Mouse (Mus musculus) CH12.LX (cell line): Measurements from ENCODE around the gene Dpp10. TPM values are rescaled to one million over a fixed set of nuclear protein-coding genes. Genes with fewer than 3 reads are reported as not detected.

Experiments
- DNase-seq: peaks from one replicate; pipeline ENCODE4 v3.0.0-alpha.2; 2013; ENCODE audit errors: extremely low read depth
- H3K27ac ChIP-seq: 2 replicates; pipeline ENCODE4 v1.5.1; 2012; ENCODE audit warnings: low read depth, mild to moderate bottlenecking, control low read depth, moderate library complexity; ENCODE audit not compliant: insufficient read depth
- H3K27me3 ChIP-seq: replicated peaks from 2 replicates; pipeline ENCODE3; 2012; ENCODE audit warnings: inconsistent platforms
- H3K36me3 ChIP-seq, 2 experiments: replicated peaks in 1 of 2; 2 replicates each; pipeline versions ENCODE3 to v1.6.1; 2012; ENCODE audit warnings: inconsistent platforms in 1 of 2, low read length in 1 of 2, mild to moderate bottlenecking in 1 of 2, mixed read lengths in 1 of 2, moderate library complexity in 1 of 2; ENCODE audit not compliant: control insufficient read depth in 1 of 2, insufficient read depth in 1 of 2
- H3K4me1 ChIP-seq, 2 experiments: 2 replicates each; pipeline ENCODE4 v1.6.1; 2012; ENCODE audit warnings: inconsistent platforms in 1 of 2, moderate library complexity in 1 of 2; ENCODE audit not compliant: insufficient read depth in 2 of 2, control insufficient read depth in 1 of 2
- H3K4me2 ChIP-seq: 2 replicates; pipeline ENCODE4 v1.6.1; 2012; ENCODE audit warnings: low read depth, mild to moderate bottlenecking, control low read depth; ENCODE audit not compliant: poor library complexity, insufficient read depth, severe bottlenecking
- H3K4me3 ChIP-seq, 3 experiments: fragments of 150-350 bp in 1 of 3; sonication (generic) in 1 of 3; replicated peaks in 1 of 3; 2 replicates each; pipeline versions ENCODE3 to v1.5.1; 2011 to 2012; ENCODE audit warnings: low read depth in 2 of 3, low read length in 2 of 3, mild to moderate bottlenecking in 2 of 3, moderate library complexity in 2 of 3, control low read depth in 1 of 3, improper control_type of control experiment in 1 of 3, inconsistent platforms in 1 of 3, mixed read lengths in 1 of 3; ENCODE audit not compliant: poor library complexity in 1 of 3
- H3K79me2 ChIP-seq: replicated peaks from 2 replicates; pipeline ENCODE4 v1.6.1; 2012; ENCODE audit warnings: mild to moderate bottlenecking, moderate library complexity; ENCODE audit not compliant: control insufficient read depth, poor library complexity, insufficient read depth, severe bottlenecking; ENCODE audit errors: extremely low read depth
- H3K9ac ChIP-seq: 2 replicates; pipeline ENCODE4 v1.6.1; 2012; ENCODE audit warnings: low read depth, mild to moderate bottlenecking, control low read depth, moderate library complexity; ENCODE audit not compliant: insufficient read depth
- H3K9me3 ChIP-seq: replicated peaks from 2 replicates; pipeline ENCODE3; 2012; ENCODE audit warnings: low read length, inconsistent platforms, mixed read lengths
- CHD1 ChIP-seq: IDR thresholded peaks from 2 replicates; pipeline ENCODE4 v1.6.1; 2012; ENCODE audit warnings: low read depth, low read length, improper control_type of control experiment, inconsistent platforms
- CHD2 ChIP-seq: IDR thresholded peaks from 2 replicates; pipeline ENCODE4 v1.6.1; 2011; ENCODE audit warnings: low read length, improper control_type of control experiment
- E2F4 ChIP-seq: IDR thresholded peaks from 2 replicates; pipeline ENCODE4 v1.6.1; 2011; ENCODE audit warnings: low read depth, low read length, improper control_type of control experiment; ENCODE audit not compliant: insufficient replicate concordance
- ELF1 ChIP-seq: IDR thresholded peaks from 2 replicates; pipeline ENCODE4 v1.6.1; 2014; ENCODE audit warnings: low read depth, mild to moderate bottlenecking, inconsistent platforms, low read length, improper control_type of control experiment
- EP300 ChIP-seq: IDR thresholded peaks from 2 replicates; pipeline ENCODE4 v1.6.1; 2011; ENCODE audit warnings: low read length, improper control_type of control experiment
- ETS1 ChIP-seq: conservative IDR thresholded peaks from 2 replicates; pipeline ENCODE4 v1.6.1; 2012; ENCODE audit warnings: low read depth, mild to moderate bottlenecking, inconsistent platforms, low read length, improper control_type of control experiment, moderate library complexity
- HCFC1 ChIP-seq: IDR thresholded peaks from 2 replicates; pipeline ENCODE4 v1.6.1; 2012; ENCODE audit warnings: low read depth, mild to moderate bottlenecking, inconsistent platforms, low read length, improper control_type of control experiment
- IRF4 ChIP-seq: IDR thresholded peaks from 2 replicates; pipeline ENCODE4 v1.6.1; 2014; ENCODE audit warnings: low read depth, mild to moderate bottlenecking, inconsistent platforms, low read length, improper control_type of control experiment
- JUN ChIP-seq: IDR thresholded peaks from 2 replicates; pipeline ENCODE4 v1.6.1; 2011; ENCODE audit warnings: low read depth, mild to moderate bottlenecking, low read length, improper control_type of control experiment, moderate library complexity; ENCODE audit not compliant: insufficient read depth
- JUND ChIP-seq: conservative IDR thresholded peaks from 2 replicates; pipeline ENCODE4 v1.6.1; 2011; ENCODE audit warnings: low read depth, low read length, improper control_type of control experiment
- KAT2A ChIP-seq: IDR thresholded peaks from 2 replicates; pipeline ENCODE4 v1.6.1; 2012; ENCODE audit warnings: low read length, improper control_type of control experiment, inconsistent platforms; ENCODE audit not compliant: insufficient replicate concordance
- MAFK ChIP-seq: IDR thresholded peaks from 2 replicates; pipeline ENCODE4 v1.6.1; 2011; ENCODE audit warnings: low read length, improper control_type of control experiment; ENCODE audit not compliant: insufficient replicate concordance
- MXI1 ChIP-seq: IDR thresholded peaks from 2 replicates; pipeline ENCODE4 v1.6.1; 2011; ENCODE audit warnings: mild to moderate bottlenecking, low read depth, low read length, improper control_type of control experiment
- MYC ChIP-seq: IDR thresholded peaks from 2 replicates; pipeline ENCODE4 v1.6.1; 2011; ENCODE audit warnings: low read depth, mild to moderate bottlenecking, improper control_type of control experiment, low read length
- NELFE ChIP-seq: IDR thresholded peaks from 2 replicates; pipeline ENCODE4 v1.6.1; 2011; ENCODE audit warnings: low read depth, low read length, improper control_type of control experiment
- PAX5 ChIP-seq: IDR thresholded peaks from 2 replicates; pipeline ENCODE4 v1.6.1; 2012; ENCODE audit warnings: low read length, inconsistent platforms, mixed read lengths
- POLR2A ChIP-seq: IDR thresholded peaks from 2 replicates; pipeline ENCODE4 v1.6.1; 2011; ENCODE audit warnings: low read depth, mild to moderate bottlenecking, improper control_type of control experiment, low read length
- POLR2AphosphoS2 ChIP-seq: IDR thresholded peaks from 2 replicates; pipeline ENCODE4 v1.6.1; 2011; ENCODE audit warnings: low read depth, low read length, improper control_type of control experiment
- RCOR1 ChIP-seq: conservative IDR thresholded peaks from 2 replicates; pipeline ENCODE4 v1.6.1; 2012; ENCODE audit warnings: low read depth, mild to moderate bottlenecking, inconsistent platforms, low read length, improper control_type of control experiment
- SMC3 ChIP-seq: IDR thresholded peaks from 2 replicates; pipeline ENCODE4 v1.6.1; 2011; ENCODE audit warnings: low read depth, low read length, improper control_type of control experiment
- TCF12 ChIP-seq: IDR thresholded peaks from 2 replicates; pipeline ENCODE4 v1.6.1; 2014; ENCODE audit warnings: low read depth, mild to moderate bottlenecking, inconsistent platforms, low read length, improper control_type of control experiment
- UBTF ChIP-seq: IDR thresholded peaks from 2 replicates; pipeline ENCODE4 v1.6.1; 2012; ENCODE audit warnings: low read depth, mild to moderate bottlenecking, inconsistent platforms, low read length, improper control_type of control experiment, moderate library complexity
- USF1 ChIP-seq: IDR thresholded peaks from 2 replicates; pipeline ENCODE4 v1.6.1; 2014; ENCODE audit warnings: low read depth, mild to moderate bottlenecking, inconsistent platforms, low read length, improper control_type of control experiment
- USF2 ChIP-seq: conservative IDR thresholded peaks from 2 replicates; pipeline ENCODE4 v1.6.1; 2011; ENCODE audit warnings: low read depth, low read length, improper control_type of control experiment
- ZC3H11A ChIP-seq: IDR thresholded peaks from 2 replicates; pipeline ENCODE4 v1.6.1; 2012; ENCODE audit warnings: low read depth, mild to moderate bottlenecking, inconsistent platforms, low read length, improper control_type of control experiment
- ZKSCAN1 ChIP-seq: IDR thresholded peaks from 2 replicates; pipeline ENCODE4 v1.6.1; 2012; ENCODE audit warnings: low read depth, inconsistent platforms, low read length, improper control_type of control experiment, borderline replicate concordance
- ZNF384 ChIP-seq: IDR thresholded peaks from 2 replicates; pipeline ENCODE4 v1.6.1; 2012; ENCODE audit warnings: low read depth, low read length, improper control_type of control experiment, inconsistent platforms
- dilution Hi-C: fragments of 300-500 bp; cut with MboI; formaldehyde crosslinking; loops from 2 replicates; pipeline ENCODE4 v1.14.3; 2020; ENCODE audit warnings: low sequenced_read_pairs; ENCODE audit not compliant: extremely low pct_unique_long_range_greater_than_20kb, extremely low pct_ligation_motif_present
- in situ Hi-C: fragments of 300-500 bp; cut with MboI; formaldehyde crosslinking; loops from 3 replicates; pipeline ENCODE4 v1.14.3; 2019; ENCODE audit warnings: low sequenced_read_pairs, low pct_ligation_motif_present, low pct_unique_long_range_greater_than_20kb, mixed read lengths
- polyA plus RNA-seq: library from polyadenylated mRNA; unstranded; fragments of >175 nt; gene quantifications from 2 replicates; pipeline ENCODE4 v1.2.1, GENCODE M21; 2012; ENCODE audit warnings: low read depth; ENCODE audit not compliant: insufficient read length
- total RNA-seq, 2 experiments: library from RNA; depleted of rRNA; stranded (reverse); fragments of 300-350 nt in 1 of 2; fragments of >200 nt in 1 of 2; gene quantifications; 2 replicates each; pipeline ENCODE4 v1.2.3; 2012 to 2014

Dpp10 gene
- total and polyA plus RNA-seq, 3 experiments, result 0.01 TPM; not detected in 2

DNA sequence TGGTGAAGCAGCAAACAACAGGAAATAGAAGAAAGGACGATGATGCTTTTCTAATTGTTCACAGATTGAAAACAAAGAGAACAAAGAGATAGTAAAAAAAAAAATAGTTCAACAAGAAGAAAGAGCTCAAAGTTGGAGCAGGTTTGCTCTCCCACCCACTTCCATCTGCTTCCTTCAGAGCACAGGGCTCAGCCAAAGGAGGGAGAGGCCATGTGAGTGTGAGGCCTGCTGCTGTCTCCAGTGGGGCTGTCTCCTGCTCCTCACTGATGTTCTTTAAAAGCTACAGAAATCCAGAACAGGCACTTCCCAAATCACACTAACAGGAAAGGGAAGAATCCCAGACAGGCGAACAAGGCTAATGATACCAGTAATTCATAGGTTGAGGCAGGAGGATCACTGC, 694.1 kb downstream of the Dpp10 start:
- no peaks in the 10 kb centered on the region for H3K36me3 ChIP-seq
- H3K9ac ChIP-seq, result no peak overlapping the region
- in situ Hi-C loops (no loop called here), dilution Hi-C loops (no loop called here)
- H3K4me2 ChIP-seq, result no peak overlapping the region
- H3K27me3 ChIP-seq, result no peaks in the 10 kb centered on the region
- peaks cover 39% of the 10 kb centered on the region for H3K9me3 ChIP-seq
- no peak for DNase-seq
- no peak overlapping the region for H3K4me3 ChIP-seq
- TF ChIP-seq IRF4 (no peak), CHD1 (no peak), UBTF (no peak), MXI1 (no peak), ZNF384 (no peak), MAFK (no peak), POLR2A (no peak), SMC3 (no peak), JUND (no peak), POLR2AphosphoS2 (no peak), E2F4 (no peak), NELFE (no peak), HCFC1 (no peak), USF2 (no peak), EP300 (no peak)
- H3K4me1 ChIP-seq, result no peaks in the 10 kb centered on the region
- H3K27ac ChIP-seq, result no peak overlapping the region
- H3K79me2 ChIP-seq, result no peaks in the 10 kb centered on the region

DNA sequence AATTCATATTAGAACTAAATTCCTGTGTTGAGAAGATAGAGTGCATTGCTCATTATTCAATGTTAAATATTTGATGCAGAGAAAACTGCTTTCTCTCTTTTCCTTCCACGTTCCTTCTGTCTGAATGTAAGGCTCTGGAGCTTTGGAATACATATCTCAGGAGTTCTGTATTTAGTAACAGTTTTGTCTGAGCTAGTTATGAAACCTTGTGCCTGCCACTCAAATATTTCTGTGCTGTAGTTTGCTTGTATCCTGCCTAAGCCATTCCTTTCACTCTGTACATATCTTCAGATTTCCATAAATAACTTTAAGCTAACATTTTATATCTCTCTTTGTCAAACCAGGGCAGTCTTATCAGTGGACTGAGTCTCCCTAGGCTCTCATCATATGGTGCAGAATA, 707.5 kb downstream of the Dpp10 start:
- Histone ChIP-seq H3K79me2 (no peaks in the 10 kb centered on the region), H3K9me3 (peaks cover 19% of the 10 kb centered on the region), H3K9ac (no peak overlapping the region), H3K27me3 (no peaks in the 10 kb centered on the region), H3K4me2 (no peak overlapping the region), H3K27ac (no peak overlapping the region), H3K4me3 (no peak overlapping the region), H3K36me3 (no peaks in the 10 kb centered on the region), H3K4me1 (no peaks in the 10 kb centered on the region)
- in situ Hi-C loops (no loop called here), dilution Hi-C loops (no loop called here)
- TF ChIP-seq JUN (no peak), ELF1 (no peak), ZC3H11A (no peak), PAX5 (no peak), USF1 (no peak), TCF12 (no peak), HCFC1 (no peak), MYC (no peak), RCOR1 (no peak), MAFK (no peak), ZNF384 (no peak), ETS1 (no peak), JUND (no peak), KAT2A (no peak), CHD2 (no peak), IRF4 (no peak), E2F4 (no peak), ZKSCAN1 (no peak), EP300 (no peak)
- no peak for DNase-seq
